Mouse (Mus musculus): ENCODE measurements at regions not wholly inside any gene's neighbourhood (a gene's known extent, or its start where the extent isn't known, plus 50 kb on each side); places are given as distances from the start of the nearest gene placed in this dataset.

GRCm38 (mm10) chr7:113071418-113071817 lies 117.7 kb downstream of the Rassf10 start:
- Histone ChIP-seq H3K36me3 (ENCODE audit: insufficient read depth, low read length) (no peaks in the 10 kb centered on the region), H3K9me3 (ENCODE audit: low read length) (no peaks in the 10 kb centered on the region), H3K27me3 (ENCODE audit: insufficient read depth, low read length) (no peaks in the 10 kb centered on the region), H3K27ac (ENCODE audit: low read depth, low read length) (no peak overlapping the region), H3K4me1 (ENCODE audit: insufficient read depth, low read length) (no peaks in the 10 kb centered on the region), H3K4me2 (ENCODE audit: low read depth, low read length, poor library complexity, severe bottlenecking) (no peak overlapping the region), H3K4me3 (ENCODE audit: low read depth, low read length) (no peak overlapping the region), H3K9ac (replicated peaks; ENCODE audit: low read length, poor library complexity, severe bottlenecking) (no peak overlapping the region)
- DNase-seq (ENCODE audit: low spot score): no peak
- ATAC-seq (ENCODE audit: low FRiP score): no peak
- no peak for TF ChIP-seq CTCF (IDR thresholded peaks at IDR 0.05)
- WGBS: 88% methylated on average over 1 of the region's 1 CpGs

DNA sequence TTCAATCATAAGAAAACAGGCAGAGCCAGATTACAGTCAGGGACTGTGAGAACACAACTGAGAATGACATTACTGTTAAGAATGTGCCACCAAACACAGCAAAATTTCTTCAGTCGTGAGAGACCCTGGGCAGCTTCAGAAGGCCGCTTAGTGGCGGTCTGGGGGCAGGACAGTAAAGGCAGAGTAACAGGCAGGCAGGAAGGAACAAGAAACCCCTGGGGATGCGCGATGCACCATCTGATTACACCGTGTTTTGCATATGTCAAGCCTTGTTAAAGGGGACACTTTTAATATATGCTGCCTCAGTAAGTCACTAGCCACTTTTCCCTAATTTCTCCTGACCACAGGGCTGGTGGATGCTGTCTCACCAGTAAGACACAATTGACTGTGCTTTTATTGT lies 120.0 kb downstream of the Rassf10 start:
- DNase-seq (ENCODE audit: low spot score) (no peak), ATAC-seq (ENCODE audit: low FRiP score) (no peak)
- H3K4me3 ChIP-seq (ENCODE audit: low read depth, low read length): no peak overlapping the region
- H3K4me2 ChIP-seq (ENCODE audit: low read depth, low read length, poor library complexity, severe bottlenecking): no peak overlapping the region
- H3K27ac ChIP-seq (ENCODE audit: low read depth, low read length): no peak overlapping the region
- H3K9ac ChIP-seq (replicated peaks; ENCODE audit: low read length, poor library complexity, severe bottlenecking): no peak overlapping the region
- peak; percentile 18; the same call in 1 of the 2 replicates for TF ChIP-seq CTCF (IDR thresholded peaks at IDR 0.05)
- H3K36me3 ChIP-seq (ENCODE audit: insufficient read depth, low read length): no peaks in the 10 kb centered on the region
- H3K9me3 ChIP-seq (ENCODE audit: low read length): no peaks in the 10 kb centered on the region
- H3K4me1 ChIP-seq (ENCODE audit: insufficient read depth, low read length): no peaks in the 10 kb centered on the region
- 41% methylated on average over 6 of the region's 6 CpGs for WGBS
- H3K27me3 ChIP-seq (ENCODE audit: insufficient read depth, low read length): no peaks in the 10 kb centered on the region

- WGBS: 75% methylated on average over 6 of the region's 6 CpGs
- Histone ChIP-seq H3K9ac (replicated peaks; ENCODE audit: low read length, poor library complexity, severe bottlenecking) (no peak overlapping the region), H3K4me1 (ENCODE audit: insufficient read depth, low read length) (no peaks in the 10 kb centered on the region), H3K4me3 (ENCODE audit: low read depth, low read length) (no peak overlapping the region), H3K9me3 (ENCODE audit: low read length) (no peaks in the 10 kb centered on the region), H3K4me2 (ENCODE audit: low read depth, low read length, poor library complexity, severe bottlenecking) (no peak overlapping the region), H3K27me3 (ENCODE audit: insufficient read depth, low read length) (no peaks in the 10 kb centered on the region), H3K27ac (ENCODE audit: low read depth, low read length) (no peak overlapping the region), H3K36me3 (ENCODE audit: insufficient read depth, low read length) (no peaks in the 10 kb centered on the region)
- no peak for DNase-seq (ENCODE audit: low spot score)
- no peak for TF ChIP-seq CTCF (IDR thresholded peaks at IDR 0.05)
- no peak for ATAC-seq (ENCODE audit: low FRiP score)
These were observed 121.6 kb downstream of the Rassf10 start for GRCm38 (mm10) chr7:113075371-113075770.

DNA sequence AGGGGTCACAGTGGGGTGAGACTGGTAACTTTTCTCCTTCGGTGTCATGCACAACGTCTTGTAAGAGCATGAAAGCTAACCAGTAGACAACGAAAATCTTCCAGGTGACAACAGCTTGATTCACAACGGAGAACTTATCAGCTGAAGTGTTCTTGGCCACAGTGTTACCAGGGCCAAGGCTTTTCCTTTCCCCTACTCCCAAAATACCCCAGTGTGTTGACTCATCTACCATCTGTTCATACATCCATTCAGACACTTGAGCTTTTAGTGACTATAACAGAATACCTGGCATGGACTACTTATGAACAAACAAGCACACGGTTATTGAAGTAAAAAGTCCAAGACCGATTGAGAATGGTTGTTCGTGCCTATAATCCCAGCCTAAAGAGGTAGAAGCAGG lies 122.5 kb downstream of the Rassf10 start:
- 95% methylated on average over 7 of the region's 7 CpGs for WGBS
- Histone ChIP-seq H3K4me1 (ENCODE audit: insufficient read depth, low read length) (no peaks in the 10 kb centered on the region), H3K9me3 (ENCODE audit: low read length) (no peaks in the 10 kb centered on the region), H3K4me2 (ENCODE audit: low read depth, low read length, poor library complexity, severe bottlenecking) (no peak overlapping the region), H3K4me3 (ENCODE audit: low read depth, low read length) (no peak overlapping the region), H3K9ac (replicated peaks; ENCODE audit: low read length, poor library complexity, severe bottlenecking) (no peak overlapping the region), H3K27me3 (ENCODE audit: insufficient read depth, low read length) (no peaks in the 10 kb centered on the region), H3K36me3 (ENCODE audit: insufficient read depth, low read length) (no peaks in the 10 kb centered on the region), H3K27ac (ENCODE audit: low read depth, low read length) (no peak overlapping the region)
- ATAC-seq (ENCODE audit: low FRiP score): no peak
- no peak for TF ChIP-seq CTCF (IDR thresholded peaks at IDR 0.05)
- no peak for DNase-seq (ENCODE audit: low spot score)

DNA sequence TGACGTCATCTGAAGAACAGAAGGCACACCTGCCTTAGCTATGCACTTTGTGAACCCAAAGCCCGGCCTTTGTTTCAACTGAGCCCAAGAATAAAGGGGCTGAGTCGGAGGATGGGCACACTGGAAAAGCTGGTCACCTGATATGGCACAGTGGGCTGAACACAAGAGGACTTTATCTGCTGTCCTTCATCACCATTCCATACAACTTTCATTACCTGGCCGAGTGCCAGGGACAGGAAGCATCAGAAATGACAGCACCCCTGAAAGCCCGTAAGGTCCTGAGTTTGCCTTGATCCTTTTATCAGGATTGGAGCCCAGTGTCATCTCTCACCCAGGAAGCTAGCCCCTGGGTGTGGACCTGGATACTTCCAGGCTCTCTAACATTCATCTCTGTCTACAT lies 126.1 kb upstream of the Arntl start:
- H3K4me2 ChIP-seq (ENCODE audit: low read depth, low read length, poor library complexity, severe bottlenecking): no peak overlapping the region
- H3K27me3 ChIP-seq (ENCODE audit: insufficient read depth, low read length): no peaks in the 10 kb centered on the region
- WGBS: 78% methylated on average over 5 of the region's 5 CpGs
- no peak for ATAC-seq (ENCODE audit: low FRiP score)
- no peaks in the 10 kb centered on the region for H3K36me3 ChIP-seq (ENCODE audit: insufficient read depth, low read length)
- no peak overlapping the region for H3K9ac ChIP-seq (replicated peaks; ENCODE audit: low read length, poor library complexity, severe bottlenecking)
- no peaks in the 10 kb centered on the region for H3K4me1 ChIP-seq (ENCODE audit: insufficient read depth, low read length)
- no peak for DNase-seq (ENCODE audit: low spot score)
- H3K9me3 ChIP-seq (ENCODE audit: low read length): no peaks in the 10 kb centered on the region
- no peak overlapping the region for H3K4me3 ChIP-seq (ENCODE audit: low read depth, low read length)
- no peak overlapping the region for H3K27ac ChIP-seq (ENCODE audit: low read depth, low read length)
- no peak for TF ChIP-seq CTCF (IDR thresholded peaks at IDR 0.05)

GRCm38 (mm10) chr7:113084930-113085625 lies 122.2 kb upstream of the Arntl start:
- no peak overlapping the region for H3K4me3 ChIP-seq (ENCODE audit: low read depth, low read length)
- no peak for TF ChIP-seq CTCF (IDR thresholded peaks at IDR 0.05)
- no peak overlapping the region for H3K27ac ChIP-seq (ENCODE audit: low read depth, low read length)
- no peaks in the 10 kb centered on the region for H3K27me3 ChIP-seq (ENCODE audit: insufficient read depth, low read length)
- no peak for ATAC-seq (ENCODE audit: low FRiP score)
- no peak overlapping the region for H3K9ac ChIP-seq (replicated peaks; ENCODE audit: low read length, poor library complexity, severe bottlenecking)
- H3K4me1 ChIP-seq (ENCODE audit: insufficient read depth, low read length): no peaks in the 10 kb centered on the region
- DNase-seq (ENCODE audit: low spot score): no peak
- WGBS: 83% methylated on average over 8 of the region's 8 CpGs
- no peaks in the 10 kb centered on the region for H3K36me3 ChIP-seq (ENCODE audit: insufficient read depth, low read length)
- H3K4me2 ChIP-seq (ENCODE audit: low read depth, low read length, poor library complexity, severe bottlenecking): no peak overlapping the region
- H3K9me3 ChIP-seq (ENCODE audit: low read length): no peaks in the 10 kb centered on the region
